Mouse (Mus musculus): ENCODE data around the gene Igdcc4.

DNA sequence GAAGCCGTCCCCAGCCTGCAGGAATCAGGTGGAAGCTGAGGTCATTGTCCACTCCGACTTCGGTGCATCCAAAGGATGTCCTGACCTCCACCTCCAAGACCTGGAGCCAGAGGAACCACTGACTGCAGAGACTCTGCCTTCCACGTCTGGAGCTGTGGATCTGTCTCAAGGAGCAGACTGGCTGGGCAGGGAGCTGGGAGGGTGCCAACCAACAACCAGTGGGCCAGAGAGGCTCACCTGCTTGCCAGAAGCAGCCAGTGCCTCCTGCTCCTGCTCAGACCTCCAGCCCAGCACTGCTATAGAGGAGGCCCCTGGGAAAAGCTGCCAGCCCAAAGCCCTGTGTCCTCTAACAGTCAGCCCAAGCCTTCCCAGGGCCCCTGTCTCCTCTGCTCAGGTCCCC lies 33.8 kb downstream of the Igdcc4 start:
- TF ChIP-seq GATA1 (IDR thresholded peaks at IDR 0.05; ENCODE audit: borderline replicate concordance, low read length): no peak
- no peak for TF ChIP-seq FLI1 (IDR thresholded peaks at IDR 0.05; ENCODE audit: low read length)
